Mouse (Mus musculus) testis, adult 2 months (tissue): Measurements from ENCODE around the gene Tnni2.

Experiments
- CTCF ChIP-seq: fragments of 200-500 bp; IDR thresholded peaks from 2 replicates; pipeline ENCODE4 v1.5.1; 2012; ENCODE audit warnings: low read depth, mild to moderate bottlenecking, inconsistent platforms, low read length, moderate library complexity; ENCODE audit not compliant: control insufficient read depth, insufficient read depth, insufficient replicate concordance
- POLR2A ChIP-seq: fragments of 200-500 bp; IDR thresholded peaks from 2 replicates; pipeline ENCODE4 v1.6.1; 2012; ENCODE audit warnings: low read depth, mild to moderate bottlenecking, inconsistent platforms, low read length, moderate library complexity; ENCODE audit not compliant: control insufficient read depth

- TF ChIP-seq CTCF (no peak), POLR2A (no peak)
Observed at GRCm38 (mm10) chr7:142442908-142443420, 1.4 kb downstream of the Tnni2 start.
